Mouse (Mus musculus) MEL (cell line): Measurements from ENCODE around the gene 3300002I08Rik. TPM values are rescaled to one million over a fixed set of nuclear protein-coding genes. Genes with fewer than 3 reads are reported as not detected.

ENCODE experiments used
- DNase-seq: peaks from one replicate; pipeline ENCODE4 v3.0.0; 2011; ENCODE audit warnings: low read depth, low spot score
- H3K27ac ChIP-seq: 2 replicates; pipeline ENCODE4 v1.5.1; 2012; ENCODE audit warnings: low read depth, mild to moderate bottlenecking, control low read depth, low read length, moderate library complexity; ENCODE audit not compliant: control insufficient read depth
- H3K27me3 ChIP-seq, 2 experiments: fragments of 150-350 bp in 1 of 2; sonication (generic) in 1 of 2; 2 replicates each; pipeline ENCODE4 v1.6.1; 2012; ENCODE audit warnings: low read length in 2 of 2, mild to moderate bottlenecking in 2 of 2, improper control_type of control experiment in 1 of 2, moderate library complexity in 1 of 2; ENCODE audit not compliant: insufficient read depth in 2 of 2, control insufficient read depth in 1 of 2
- H3K36me3 ChIP-seq, 2 experiments: 2 replicates each; pipeline ENCODE4 v1.6.1; 2012 to 2014; ENCODE audit warnings: low read length in 2 of 2, improper control_type of control experiment in 1 of 2, inconsistent platforms in 1 of 2, mild to moderate bottlenecking in 1 of 2; ENCODE audit not compliant: insufficient read depth in 2 of 2, control insufficient read depth in 1 of 2
- H3K4me1 ChIP-seq, 2 experiments: fragments of 150-350 bp in 1 of 2; sonication (generic) in 1 of 2; 2 replicates each; pipeline ENCODE4 v1.6.1; 2012; ENCODE audit warnings: low read length in 2 of 2, improper control_type of control experiment in 1 of 2, mild to moderate bottlenecking in 1 of 2; ENCODE audit not compliant: insufficient read depth in 2 of 2, control insufficient read depth in 1 of 2
- H3K4me3 ChIP-seq, 2 experiments: fragments of 150-350 bp in 1 of 2; sonication (generic) in 1 of 2; 2 replicates each; pipeline ENCODE4 v1.5.1; 2012; ENCODE audit warnings: low read depth in 2 of 2, low read length in 2 of 2, mild to moderate bottlenecking in 2 of 2, moderate library complexity in 2 of 2, control low read depth in 1 of 2, improper control_type of control experiment in 1 of 2; ENCODE audit not compliant: control insufficient read depth in 1 of 2, insufficient read depth in 1 of 2
- H3K79me2 ChIP-seq: 2 replicates; pipeline ENCODE4 v1.6.1; 2012; ENCODE audit warnings: mild to moderate bottlenecking, low read length, moderate library complexity; ENCODE audit not compliant: control insufficient read depth, poor library complexity, insufficient read depth
- H3K9ac ChIP-seq: 2 replicates; pipeline ENCODE4 v1.6.1; 2012; ENCODE audit warnings: low read depth, mild to moderate bottlenecking, control low read depth, low read length, moderate library complexity; ENCODE audit not compliant: control insufficient read depth, poor library complexity, severe bottlenecking
- H3K9me3 ChIP-seq: fragments of 150-350 bp; sonication (generic); replicated peaks from 2 replicates; pipeline ENCODE4 v1.6.1; 2012; ENCODE audit warnings: mild to moderate bottlenecking, low read length, improper control_type of control experiment, moderate library complexity; ENCODE audit not compliant: insufficient read depth
- BHLHE40 ChIP-seq: IDR thresholded peaks from 2 replicates; pipeline ENCODE4 v1.6.1; 2012; ENCODE audit warnings: low read depth, mild to moderate bottlenecking, inconsistent platforms, low read length, improper control_type of control experiment, borderline replicate concordance
- CHD1 ChIP-seq: IDR thresholded peaks from 2 replicates; pipeline ENCODE4 v1.6.1; 2012; ENCODE audit warnings: low read depth, mild to moderate bottlenecking, inconsistent platforms, low read length, improper control_type of control experiment
- CHD2 ChIP-seq: IDR thresholded peaks from 2 replicates; pipeline ENCODE4 v1.6.1; 2011; ENCODE audit warnings: low read length, improper control_type of control experiment
- CTCF ChIP-seq, 3 experiments: IDR thresholded peaks in 2 of 3; conservative IDR thresholded peaks in 1 of 3; 2 replicates each; pipeline ENCODE4 v1.5.1; 2011 to 2012; ENCODE audit warnings: low read length in 3 of 3, low read depth in 2 of 3, mild to moderate bottlenecking in 2 of 3, improper control_type of control experiment in 1 of 3, inconsistent platforms in 1 of 3, mixed read lengths in 1 of 3, moderate library complexity in 1 of 3; ENCODE audit not compliant: control insufficient read depth in 1 of 3, insufficient read depth in 1 of 3, poor library complexity in 1 of 3, severe bottlenecking in 1 of 3
- ELF1 ChIP-seq: IDR thresholded peaks from 2 replicates; pipeline ENCODE4 v1.6.1; 2014; ENCODE audit warnings: low read depth, mild to moderate bottlenecking, inconsistent platforms, low read length, improper control_type of control experiment, moderate library complexity
- EP300 ChIP-seq, 2 experiments: IDR thresholded peaks; 2 replicates each; pipeline ENCODE4 v1.6.1; 2011; ENCODE audit warnings: improper control_type of control experiment in 2 of 2, low read length in 2 of 2, low read depth in 1 of 2, mild to moderate bottlenecking in 1 of 2
- GATA1 ChIP-seq: IDR thresholded peaks from 2 replicates; pipeline ENCODE4 v1.6.1; 2011; ENCODE audit warnings: low read depth, low read length, improper control_type of control experiment
- JUND ChIP-seq: IDR thresholded peaks from 2 replicates; pipeline ENCODE4 v1.6.1; 2011; ENCODE audit warnings: low read depth, mild to moderate bottlenecking, improper control_type of control experiment, low read length
- KAT2A ChIP-seq: conservative IDR thresholded peaks from 2 replicates; pipeline ENCODE4 v1.6.1; 2012; ENCODE audit warnings: low read depth, low read length, improper control_type of control experiment, inconsistent platforms
- MAFK ChIP-seq: IDR thresholded peaks from 2 replicates; pipeline ENCODE4 v1.6.1; 2011; ENCODE audit warnings: low read depth, mild to moderate bottlenecking, low read length, improper control_type of control experiment, borderline replicate concordance
- MAX ChIP-seq: IDR thresholded peaks from 2 replicates; pipeline ENCODE4 v1.6.1; 2011; ENCODE audit warnings: low read length, improper control_type of control experiment
- MAZ ChIP-seq: IDR thresholded peaks from 2 replicates; pipeline ENCODE4 v1.6.1; 2012; ENCODE audit warnings: low read depth, mild to moderate bottlenecking, inconsistent platforms, low read length, improper control_type of control experiment
- MEF2A ChIP-seq: IDR thresholded peaks from 2 replicates; pipeline ENCODE4 v1.6.1; 2014; ENCODE audit warnings: low read depth, mild to moderate bottlenecking, inconsistent platforms, low read length, improper control_type of control experiment; ENCODE audit not compliant: poor library complexity, insufficient replicate concordance, severe bottlenecking; ENCODE audit errors: extremely low read depth
- MXI1 ChIP-seq: IDR thresholded peaks from 2 replicates; pipeline ENCODE4 v1.6.1; 2011; ENCODE audit warnings: mild to moderate bottlenecking, low read depth, low read length, improper control_type of control experiment
- MYB ChIP-seq: IDR thresholded peaks from 2 replicates; pipeline ENCODE4 v1.6.1; 2011; ENCODE audit warnings: mild to moderate bottlenecking, low read depth, low read length, improper control_type of control experiment
- NELFE ChIP-seq: IDR thresholded peaks from 2 replicates; pipeline ENCODE4 v1.6.1; 2011; ENCODE audit warnings: low read depth, low read length, improper control_type of control experiment
- POLR2AphosphoS2 ChIP-seq: IDR thresholded peaks from 2 replicates; pipeline ENCODE4 v1.6.1; 2011; ENCODE audit warnings: low read length, improper control_type of control experiment
- RAD21 ChIP-seq: IDR thresholded peaks from 2 replicates; pipeline ENCODE4 v1.6.1; 2011; ENCODE audit warnings: mild to moderate bottlenecking, low read depth, low read length, improper control_type of control experiment
- SIN3A ChIP-seq: IDR thresholded peaks from 2 replicates; pipeline ENCODE4 v1.6.1; 2012; ENCODE audit warnings: low read length, improper control_type of control experiment, inconsistent platforms
- TAL1 ChIP-seq: IDR thresholded peaks from 2 replicates; pipeline ENCODE4 v1.6.1; 2012; ENCODE audit warnings: mild to moderate bottlenecking, inconsistent platforms, low read length, moderate library complexity, mixed read lengths
- UBTF ChIP-seq: IDR thresholded peaks from 2 replicates; pipeline ENCODE4 v1.6.1; 2012; ENCODE audit warnings: low read depth, mild to moderate bottlenecking, inconsistent platforms, low read length, improper control_type of control experiment, moderate library complexity, borderline replicate concordance; ENCODE audit not compliant: insufficient read depth
- USF1 ChIP-seq: IDR thresholded peaks from 2 replicates; pipeline ENCODE4 v1.6.1; 2014; ENCODE audit warnings: low read depth, mild to moderate bottlenecking, inconsistent platforms, low read length, improper control_type of control experiment, moderate library complexity
- ZC3H11A ChIP-seq: IDR thresholded peaks from 2 replicates; pipeline ENCODE4 v1.6.1; 2012; ENCODE audit warnings: low read depth, mild to moderate bottlenecking, inconsistent platforms, low read length, improper control_type of control experiment
- ZKSCAN1 ChIP-seq: IDR thresholded peaks from 2 replicates; pipeline ENCODE4 v1.6.1; 2012; ENCODE audit warnings: low read depth, mild to moderate bottlenecking, inconsistent platforms, low read length, improper control_type of control experiment, moderate library complexity
- ZMIZ1 ChIP-seq: IDR thresholded peaks from 2 replicates; pipeline ENCODE4 v1.6.1; 2012; ENCODE audit warnings: low read depth, mild to moderate bottlenecking, inconsistent platforms, low read length, improper control_type of control experiment, moderate library complexity
- ZNF384 ChIP-seq: IDR thresholded peaks from 2 replicates; pipeline ENCODE4 v1.6.1; 2012; ENCODE audit warnings: low read depth, mild to moderate bottlenecking, inconsistent platforms, low read length, improper control_type of control experiment
- polyA plus RNA-seq, 2 experiments: library from polyadenylated mRNA; stranded (reverse) in 1 of 2; unstranded in 1 of 2; fragments of >175 nt in 1 of 2; fragments of >200 nt in 1 of 2; gene quantifications; 2 replicates each; pipeline versions ENCODE4 v1.2.1 to v1.2.4; 2012; ENCODE audit warnings: low replicate concordance in 2 of 2, low read depth in 1 of 2; ENCODE audit not compliant: insufficient read length in 2 of 2, insufficient read depth in 1 of 2, missing spikeins in 1 of 2
- total RNA-seq: library from RNA; depleted of rRNA; stranded (reverse); fragments of 300-350 nt; gene quantifications from 2 replicates; pipeline ENCODE4 v1.2.3, GENCODE M21; 2012

3300002I08Rik gene
- total and polyA plus RNA-seq, 3 experiments: not detected

DNA sequence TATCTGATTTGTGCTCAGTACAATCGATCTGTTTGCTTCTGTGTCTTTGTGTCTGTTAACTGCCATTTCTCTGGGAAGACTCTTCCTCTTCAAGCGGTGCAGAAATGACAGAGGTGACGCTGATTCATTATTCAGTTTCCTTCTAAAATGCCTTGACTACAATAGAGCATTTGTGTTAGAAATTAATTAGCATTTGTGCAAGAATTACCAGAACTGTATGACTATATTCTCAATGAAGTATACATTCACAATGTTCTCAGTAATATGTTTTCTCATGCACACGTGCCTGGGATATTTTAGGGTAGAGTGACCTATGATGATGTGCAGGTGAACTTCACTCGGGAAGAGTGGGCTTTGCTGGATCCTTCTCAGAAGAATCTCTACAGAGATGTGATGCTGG, 39.2 kb downstream of the 3300002I08Rik start, which contains the start of gene Gm10130:
Gene Gm10130, plus strand, starts transcription at position 301 of the 400 bp plus-strand sequence.
- TF ChIP-seq POLR2AphosphoS2 (no peak), CHD2 (no peak), KAT2A (no peak), NELFE (no peak)
- DNase-seq: no peak
- Histone ChIP-seq H3K9ac (no peak within 1 kb of the TSS), H3K27me3 (no peaks in the 10 kb centered on the region), H3K9me3 (no peaks in the 10 kb centered on the region), H3K4me1 (no peaks in the 10 kb centered on the region), H3K79me2 (peaks cover 26% of the 10 kb centered on the region), H3K36me3 (peaks cover 0 to 13% of the 10 kb centered on the region in 2 experiments; a peak in 2 of 4 replicates), H3K27ac (no peak within 1 kb of the TSS), H3K4me3 (no peak within 1 kb of the TSS)

- H3K4me3 ChIP-seq: no peak overlapping the region
- H3K27me3 ChIP-seq: no peaks in the 10 kb centered on the region
- H3K27ac ChIP-seq: no peak overlapping the region
- no peaks in the 10 kb centered on the region for H3K9me3 ChIP-seq
- no peak overlapping the region for H3K9ac ChIP-seq
- H3K4me1 ChIP-seq: peaks cover 7 to 13% of the 10 kb centered on the region in 2 experiments
- no peak for TF ChIP-seq MAFK
- no peak for TF ChIP-seq SIN3A
- TF ChIP-seq ZNF384: no peak
- H3K36me3 ChIP-seq: peaks cover 11 to 13% of the 10 kb centered on the region in 2 experiments
- no peak for DNase-seq
- peaks cover 43% of the 10 kb centered on the region for H3K79me2 ChIP-seq
These were observed 43.6 kb downstream of the 3300002I08Rik start for GRCm38 (mm10) chr2:150318973-150319372.

DNA sequence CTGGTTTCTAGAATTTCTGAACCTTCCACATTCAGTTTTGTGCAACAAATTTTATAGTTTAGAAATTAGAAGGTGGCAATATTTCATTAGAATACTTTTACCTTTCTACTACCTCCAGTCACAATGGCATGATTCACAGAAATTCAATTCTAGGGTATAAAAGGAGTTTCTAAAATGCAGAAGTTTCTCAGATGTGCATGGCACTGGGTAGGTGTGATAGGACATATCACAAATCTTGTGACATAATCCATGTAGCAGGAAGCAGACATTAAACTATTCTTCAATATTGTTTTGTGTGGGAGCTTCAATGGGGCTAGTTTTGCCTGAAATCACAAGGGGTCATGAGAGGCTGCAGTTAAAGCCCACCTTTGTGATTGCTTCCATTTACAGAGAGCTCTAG, 46.4 kb downstream of the 3300002I08Rik start:
- Histone ChIP-seq H3K27ac (no peak overlapping the region), H3K79me2 (peaks cover 46% of the 10 kb centered on the region), H3K4me3 (no peak overlapping the region), H3K27me3 (no peaks in the 10 kb centered on the region), H3K9me3 (no peaks in the 10 kb centered on the region), H3K9ac (no peak overlapping the region), H3K36me3 (peaks cover 4 to 17% of the 10 kb centered on the region in 2 experiments; a peak in 3 of 4 replicates), H3K4me1 (peaks cover 7 to 13% of the 10 kb centered on the region in 2 experiments)
- peak; percentile 39 for DNase-seq
- TF ChIP-seq RAD21: no peak
- TF ChIP-seq USF1: no peak
- TF ChIP-seq ZNF384: no peak
- no peak for TF ChIP-seq ZMIZ1
- TF ChIP-seq POLR2AphosphoS2: no peak
- TF ChIP-seq CTCF (IDR thresholded peaks at IDR 0.05 in 2 of 3, conservative IDR thresholded peaks at IDR 0.05 in 1 of 3; ENCODE audit: control insufficient read depth in 1 of 3, insufficient read depth in 1 of 3, low read depth in 2 of 3, low read length in 3 of 3, poor library complexity in 1 of 3, severe bottlenecking in 1 of 3): no peak
- no peak for TF ChIP-seq CHD2
- TF ChIP-seq ZC3H11A: no peak
- TF ChIP-seq MYB: no peak
- TF ChIP-seq UBTF: no peak
- no peak for TF ChIP-seq JUND
- TF ChIP-seq KAT2A: no peak
- TF ChIP-seq ZKSCAN1: no peak
- TF ChIP-seq MAX: no peak
- TF ChIP-seq ELF1: no peak
- TF ChIP-seq MXI1: 0 out of 2 replicates have a peak, but pooled peaks have one; percentile 41
- peak; percentile 63 to 67 for TF ChIP-seq EP300 (IDR thresholded peaks at IDR 0.05; ENCODE audit: low read depth in 1 of 2, low read length in 2 of 2)
- no peak for TF ChIP-seq NELFE
- peak; percentile 23 for TF ChIP-seq TAL1
- TF ChIP-seq GATA1: peak; percentile 43
- no peak for TF ChIP-seq MAZ
- no peak for TF ChIP-seq BHLHE40
- no peak for TF ChIP-seq CHD1
- TF ChIP-seq MEF2A: no peak
- TF ChIP-seq SIN3A: peak; percentile 48; the same call in 1 of the 2 replicates
